Mouse (Mus musculus): ENCODE data around the gene Pum2. TPM values are rescaled to one million over a fixed set of nuclear protein-coding genes. Genes with fewer than 3 reads are reported as not detected.

The Pum2 gene
- polyA plus RNA-seq, 1 experiment: 46.2 TPM

GRCm38 (mm10) chr12:8754116-8754515 is 80.2 kb downstream of the Pum2 start:
- H3K27ac ChIP-seq (ENCODE audit: insufficient read depth, low read length): no peak overlapping the region
- H3K4me3 ChIP-seq (ENCODE audit: extremely low read depth, insufficient read depth, insufficient read length): no peak overlapping the region
- H3K36me3 ChIP-seq (ENCODE audit: control insufficient read depth, insufficient read depth, low read length): peaks cover 7% of the 10 kb centered on the region; the same call in 1 of the 2 replicates
- no peaks in the 10 kb centered on the region for H3K4me1 ChIP-seq (ENCODE audit: control insufficient read depth, insufficient read depth, insufficient read length)
- DNase-seq (ENCODE audit: low read depth in 1 of 2, low spot score in 2 of 2): no peak
- TF ChIP-seq CTCF (IDR thresholded peaks at IDR 0.05; ENCODE audit: extremely low read depth, insufficient read depth, insufficient read length, insufficient replicate concordance): no peak
- no peak for TF ChIP-seq POLR2A (IDR thresholded peaks at IDR 0.05; ENCODE audit: low read depth, low read length)
- no peaks in the 10 kb centered on the region for H3K27me3 ChIP-seq (ENCODE audit: control insufficient read depth, insufficient read depth, low read length)
- WGBS: 80% methylated on average over 4 of the region's 4 CpGs

GRCm38 (mm10) chr12:8758029-8758428 is 84.1 kb downstream of the Pum2 start:
- WGBS: 98% methylated on average over 3 of the region's 3 CpGs

GRCm38 (mm10) chr12:8759115-8759514 is 85.2 kb downstream of the Pum2 start:
- 83% methylated on average over 4 of the region's 4 CpGs for WGBS
- TF ChIP-seq CTCF (IDR thresholded peaks at IDR 0.05; ENCODE audit: extremely low read depth, insufficient read depth, insufficient read length, insufficient replicate concordance): no peak
- TF ChIP-seq POLR2A (IDR thresholded peaks at IDR 0.05; ENCODE audit: low read depth, low read length): no peak

More at GRCm38 (mm10) chr12:8758029-8758428, 84.1 kb downstream of the Pum2 start:
- no peaks in the 10 kb centered on the region for H3K27me3 ChIP-seq (ENCODE audit: control insufficient read depth, insufficient read depth, low read length)
- no peak overlapping the region for H3K4me3 ChIP-seq (ENCODE audit: extremely low read depth, insufficient read depth, insufficient read length)
- no peaks in the 10 kb centered on the region for H3K36me3 ChIP-seq (ENCODE audit: control insufficient read depth, insufficient read depth, low read length)
- H3K4me1 ChIP-seq (ENCODE audit: control insufficient read depth, insufficient read depth, insufficient read length): no peaks in the 10 kb centered on the region; the same call in 1 of the 2 replicates
- no peak overlapping the region for H3K27ac ChIP-seq (ENCODE audit: insufficient read depth, low read length)
- DNase-seq (ENCODE audit: low read depth in 1 of 2, low spot score in 2 of 2): no peak
- TF ChIP-seq CTCF (IDR thresholded peaks at IDR 0.05; ENCODE audit: extremely low read depth, insufficient read depth, insufficient read length, insufficient replicate concordance) (no peak), POLR2A (IDR thresholded peaks at IDR 0.05; ENCODE audit: low read depth, low read length) (no peak)

GRCm38 (mm10) chr12:8759779-8760178 is 85.8 kb downstream of the Pum2 start:
- Histone ChIP-seq H3K4me3 (ENCODE audit: extremely low read depth, insufficient read depth, insufficient read length) (no peak overlapping the region), H3K27ac (ENCODE audit: insufficient read depth, low read length) (no peak overlapping the region), H3K4me1 (ENCODE audit: control insufficient read depth, insufficient read depth, insufficient read length) (no peaks in the 10 kb centered on the region; the same call in 1 of the 2 replicates), H3K36me3 (ENCODE audit: control insufficient read depth, insufficient read depth, low read length) (no peaks in the 10 kb centered on the region), H3K27me3 (ENCODE audit: control insufficient read depth, insufficient read depth, low read length) (no peaks in the 10 kb centered on the region)
- no peak for DNase-seq (ENCODE audit: low read depth in 1 of 2, low spot score in 2 of 2)
- WGBS: 89% methylated on average over 6 of the region's 6 CpGs
- TF ChIP-seq POLR2A (IDR thresholded peaks at IDR 0.05; ENCODE audit: low read depth, low read length): no peak
- no peak for TF ChIP-seq CTCF (IDR thresholded peaks at IDR 0.05; ENCODE audit: extremely low read depth, insufficient read depth, insufficient read length, insufficient replicate concordance)

More at GRCm38 (mm10) chr12:8759115-8759514, 85.2 kb downstream of the Pum2 start:
- no peak overlapping the region for H3K4me3 ChIP-seq (ENCODE audit: extremely low read depth, insufficient read depth, insufficient read length)
- no peak overlapping the region for H3K27ac ChIP-seq (ENCODE audit: insufficient read depth, low read length)
- H3K4me1 ChIP-seq (ENCODE audit: control insufficient read depth, insufficient read depth, insufficient read length): no peaks in the 10 kb centered on the region; the same call in 1 of the 2 replicates
- no peaks in the 10 kb centered on the region for H3K27me3 ChIP-seq (ENCODE audit: control insufficient read depth, insufficient read depth, low read length)
- no peaks in the 10 kb centered on the region for H3K36me3 ChIP-seq (ENCODE audit: control insufficient read depth, insufficient read depth, low read length)
- no peak for DNase-seq (ENCODE audit: low read depth in 1 of 2, low spot score in 2 of 2)

GRCm38 (mm10) chr12:8760561-8760960 is 86.6 kb downstream of the Pum2 start:
- no peak overlapping the region for H3K27ac ChIP-seq (ENCODE audit: insufficient read depth, low read length)
- TF ChIP-seq CTCF (IDR thresholded peaks at IDR 0.05; ENCODE audit: extremely low read depth, insufficient read depth, insufficient read length, insufficient replicate concordance) (no peak), POLR2A (IDR thresholded peaks at IDR 0.05; ENCODE audit: low read depth, low read length) (no peak)
- no peaks in the 10 kb centered on the region for H3K27me3 ChIP-seq (ENCODE audit: control insufficient read depth, insufficient read depth, low read length)
- no peak for DNase-seq (ENCODE audit: low read depth in 1 of 2, low spot score in 2 of 2)
- H3K4me1 ChIP-seq (ENCODE audit: control insufficient read depth, insufficient read depth, insufficient read length): no peaks in the 10 kb centered on the region; the same call in 1 of the 2 replicates
- 86% methylated on average over 6 of the region's 6 CpGs for WGBS
- no peaks in the 10 kb centered on the region for H3K36me3 ChIP-seq (ENCODE audit: control insufficient read depth, insufficient read depth, low read length)
- no peak overlapping the region for H3K4me3 ChIP-seq (ENCODE audit: extremely low read depth, insufficient read depth, insufficient read length)

GRCm38 (mm10) chr12:8761058-8761457 is 87.1 kb downstream of the Pum2 start:
- H3K4me3 ChIP-seq (ENCODE audit: extremely low read depth, insufficient read depth, insufficient read length): no peak overlapping the region
- WGBS: 58% methylated on average over 7 of the region's 7 CpGs
- no peaks in the 10 kb centered on the region for H3K27me3 ChIP-seq (ENCODE audit: control insufficient read depth, insufficient read depth, low read length)
- no peak for TF ChIP-seq POLR2A (IDR thresholded peaks at IDR 0.05; ENCODE audit: low read depth, low read length)
- no peak for TF ChIP-seq CTCF (IDR thresholded peaks at IDR 0.05; ENCODE audit: extremely low read depth, insufficient read depth, insufficient read length, insufficient replicate concordance)
- no peaks in the 10 kb centered on the region; the same call in 1 of the 2 replicates for H3K4me1 ChIP-seq (ENCODE audit: control insufficient read depth, insufficient read depth, insufficient read length)
- no peak for DNase-seq (ENCODE audit: low read depth in 1 of 2, low spot score in 2 of 2)
- no peak overlapping the region for H3K27ac ChIP-seq (ENCODE audit: insufficient read depth, low read length)
- no peaks in the 10 kb centered on the region for H3K36me3 ChIP-seq (ENCODE audit: control insufficient read depth, insufficient read depth, low read length)

GRCm38 (mm10) chr12:8762667-8763066 is 88.7 kb downstream of the Pum2 start:
- TF ChIP-seq CTCF (IDR thresholded peaks at IDR 0.05; ENCODE audit: extremely low read depth, insufficient read depth, insufficient read length, insufficient replicate concordance) (peak; percentile 38; the same call in 1 of the 2 replicates), POLR2A (IDR thresholded peaks at IDR 0.05; ENCODE audit: low read depth, low read length) (no peak)
- Histone ChIP-seq H3K4me3 (ENCODE audit: extremely low read depth, insufficient read depth, insufficient read length) (no peak overlapping the region), H3K27me3 (ENCODE audit: control insufficient read depth, insufficient read depth, low read length) (no peaks in the 10 kb centered on the region), H3K36me3 (ENCODE audit: control insufficient read depth, insufficient read depth, low read length) (no peaks in the 10 kb centered on the region), H3K27ac (ENCODE audit: insufficient read depth, low read length) (no peak overlapping the region), H3K4me1 (ENCODE audit: control insufficient read depth, insufficient read depth, insufficient read length) (no peaks in the 10 kb centered on the region; the same call in 1 of the 2 replicates)
- DNase-seq (ENCODE audit: low read depth in 1 of 2, low spot score in 2 of 2): no peak
- WGBS: 85% methylated on average over 2 of the region's 2 CpGs

Data from spleen, adult 2 months (tissue).